Mouse (Mus musculus): Measurements from ENCODE around the gene Pdia3. TPM values are rescaled to one million over a fixed set of nuclear protein-coding genes. Genes with fewer than 3 reads are reported as not detected.
"Not testable (repeated sequence)": the region's sequence is repeated elsewhere in the genome, so short reads cannot be mapped to it uniquely, and the experiment has no call there.

Pdia3 gene
- 540 and 546 TPM in 2 replicates for polyA plus RNA-seq (2014; fragmentation: Nextera tagmentation; extraction: Ambion mirVana)

DNA sequence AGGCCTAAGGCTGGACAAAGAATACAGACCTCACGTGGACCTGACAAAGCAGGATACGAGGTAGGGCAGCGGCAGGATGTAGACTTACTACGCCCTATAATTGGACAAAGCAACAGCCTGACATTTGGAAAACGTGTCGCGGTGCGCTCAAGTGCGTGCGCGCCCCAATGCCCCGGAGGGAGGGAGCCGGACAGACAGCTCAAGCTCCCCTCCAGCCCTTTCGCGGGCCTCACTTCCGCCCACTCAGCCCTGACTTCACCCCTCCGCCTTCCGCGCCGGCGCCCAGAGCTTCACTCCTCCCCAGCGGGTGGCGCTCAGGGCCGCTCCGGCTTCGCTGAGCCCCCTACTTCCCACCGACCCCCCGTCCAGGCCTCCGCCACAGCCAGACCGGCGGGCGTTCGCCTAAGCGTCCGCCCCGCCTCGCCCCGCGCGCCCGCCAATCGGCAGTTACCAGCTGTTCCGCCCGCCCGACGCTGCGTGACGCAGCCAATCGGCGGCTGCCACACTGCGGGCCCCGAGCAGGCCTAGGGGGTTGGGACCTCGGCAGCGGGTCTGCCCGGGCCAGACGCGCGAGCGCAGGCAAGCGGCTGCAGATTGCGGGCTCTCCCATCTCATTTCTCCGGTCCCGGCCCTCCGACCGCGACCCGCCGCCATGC lies at the start of gene Pdia3, which contains the start of gene Catsper2:
Pdia3 (plus strand) TSS at position 389 of the 656 bp plus-strand sequence.
Catsper2 (minus strand) TSS at position 406 of the 656 bp plus-strand sequence.
- H3K9ac ChIP-seq (ENCODE audit: low read length) = peak within 1 kb of the TSS; percentile 100
- DNase-seq (ENCODE audit: low spot score) (peak; percentile 95), ATAC-seq (replicated peaks; ENCODE audit: low FRiP score, low TSS enrichment, low read depth) (peak; percentile 99)
- H3K27me3 ChIP-seq (replicated peaks; ENCODE audit: control insufficient read depth, insufficient read depth, low read length) = no peaks in the 10 kb centered on the region
- H3K27ac ChIP-seq (ENCODE audit: low read depth) = peak within 1 kb of the TSS; percentile 99
- H3K4me1 ChIP-seq (replicated peaks; ENCODE audit: control insufficient read depth, insufficient read depth, low read length) = peaks cover 18% of the 10 kb centered on the region
- under 1% methylated on average over 65 of the region's 68 CpGs for WGBS
- H3K9me3 ChIP-seq (ENCODE audit: control insufficient read depth, low read length) = no peaks in the 10 kb centered on the region
- peak within 1 kb of the TSS; percentile 88 for H3K4me2 ChIP-seq (ENCODE audit: low read length)
- peak within 1 kb of the TSS; percentile 100 for H3K4me3 ChIP-seq (ENCODE audit: low read depth, low read length)
- H3K36me3 ChIP-seq (ENCODE audit: control insufficient read depth, insufficient read depth, low read length) = peaks cover 20% of the 10 kb centered on the region

DNA sequence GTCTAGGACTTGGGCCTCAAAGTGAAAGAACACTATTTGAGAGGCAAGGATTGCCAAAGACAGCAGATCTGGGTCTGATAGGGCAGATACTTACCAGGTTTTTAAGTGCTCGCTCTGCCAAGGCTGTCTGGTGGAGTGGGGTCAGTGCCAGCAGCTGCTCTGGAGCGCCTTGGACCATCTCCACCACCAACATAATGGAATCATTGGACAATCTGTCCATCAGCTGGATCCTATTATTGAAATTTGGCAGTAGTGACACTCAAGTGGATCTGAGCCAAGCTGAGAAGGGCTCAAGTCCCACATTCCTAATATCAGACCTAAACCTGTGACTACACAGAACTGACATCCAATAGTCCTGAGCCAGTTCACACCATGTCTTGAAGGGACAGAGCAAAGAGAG lies 44.7 kb upstream of the Pdia3 start:
- Histone ChIP-seq H3K27me3 (replicated peaks; ENCODE audit: control insufficient read depth, insufficient read depth, low read length) (no peaks in the 10 kb centered on the region), H3K4me1 (replicated peaks; ENCODE audit: control insufficient read depth, insufficient read depth, low read length) (no peaks in the 10 kb centered on the region), H3K9me3 (ENCODE audit: control insufficient read depth, low read length) (no peaks in the 10 kb centered on the region), H3K36me3 (ENCODE audit: control insufficient read depth, insufficient read depth, low read length) (no peaks in the 10 kb centered on the region), H3K27ac (ENCODE audit: low read depth) (no peak overlapping the region), H3K9ac (ENCODE audit: low read length) (no peak overlapping the region), H3K4me3 (ENCODE audit: low read depth, low read length) (no peak overlapping the region), H3K4me2 (ENCODE audit: low read length) (no peak overlapping the region)
- no peak for DNase-seq (ENCODE audit: low spot score)
- ATAC-seq (replicated peaks; ENCODE audit: low FRiP score, low TSS enrichment, low read depth) = no peak
- 87% methylated on average over 2 of the region's 2 CpGs for WGBS

DNA sequence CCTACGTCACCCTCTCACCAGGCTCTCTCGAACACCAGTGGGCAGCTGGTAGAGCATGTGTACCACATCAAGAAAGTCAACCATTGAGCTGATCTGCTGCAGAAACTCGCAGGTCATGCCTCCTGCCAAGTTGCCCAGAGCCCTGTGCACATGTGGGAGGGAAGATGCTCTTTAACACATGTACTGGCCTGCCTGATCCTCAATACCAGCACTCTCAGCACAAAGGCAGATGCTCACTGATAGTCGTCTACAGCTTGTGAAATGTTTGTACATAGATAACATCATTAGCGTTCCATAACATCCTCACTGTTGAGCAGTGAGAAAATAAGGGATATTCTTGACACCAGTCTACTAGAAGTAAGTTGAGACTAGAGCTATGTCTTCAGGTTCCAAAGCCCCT lies 42.7 kb upstream of the Pdia3 start:
- ATAC-seq (replicated peaks; ENCODE audit: low FRiP score, low TSS enrichment, low read depth) (no peak), DNase-seq (ENCODE audit: low spot score) (no peak)
- Histone ChIP-seq H3K9me3 (ENCODE audit: control insufficient read depth, low read length) (no peaks in the 10 kb centered on the region), H3K4me3 (ENCODE audit: low read depth, low read length) (no peak overlapping the region), H3K27me3 (replicated peaks; ENCODE audit: control insufficient read depth, insufficient read depth, low read length) (no peaks in the 10 kb centered on the region), H3K9ac (ENCODE audit: low read length) (no peak overlapping the region), H3K27ac (ENCODE audit: low read depth) (no peak overlapping the region), H3K4me1 (replicated peaks; ENCODE audit: control insufficient read depth, insufficient read depth, low read length) (no peaks in the 10 kb centered on the region), H3K36me3 (ENCODE audit: control insufficient read depth, insufficient read depth, low read length) (no peaks in the 10 kb centered on the region), H3K4me2 (ENCODE audit: low read length) (no peak overlapping the region)
- WGBS = 83% methylated on average over 5 of the region's 5 CpGs

DNA sequence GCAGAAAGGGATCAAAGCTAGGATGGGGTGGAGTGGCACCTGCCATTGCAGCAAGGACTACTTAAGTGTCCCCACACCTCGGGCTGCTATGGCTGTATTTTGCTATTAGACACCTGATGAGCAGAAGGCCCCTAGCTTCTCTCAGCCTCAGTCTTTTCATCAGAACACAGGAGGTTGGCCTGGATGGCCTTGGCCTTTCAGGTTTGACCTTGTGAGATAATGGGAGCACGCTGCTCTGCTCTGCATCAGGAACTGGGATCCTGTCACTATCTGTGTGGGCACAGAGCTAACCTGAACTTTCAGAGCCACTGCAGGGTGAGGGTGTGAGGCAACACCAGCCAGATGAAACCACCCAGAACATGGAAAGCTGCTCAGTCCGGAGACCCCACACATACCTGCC lies 41.3 kb upstream of the Pdia3 start:
- H3K36me3 ChIP-seq (ENCODE audit: control insufficient read depth, insufficient read depth, low read length) = no peaks in the 10 kb centered on the region
- ATAC-seq (replicated peaks; ENCODE audit: low FRiP score, low TSS enrichment, low read depth) (no peak), DNase-seq (ENCODE audit: low spot score) (no peak)
- WGBS = 64% methylated on average over 3 of the region's 3 CpGs
- H3K27ac ChIP-seq (ENCODE audit: low read depth) = no peak overlapping the region
- H3K9ac ChIP-seq (ENCODE audit: low read length) = no peak overlapping the region
- no peak overlapping the region for H3K4me3 ChIP-seq (ENCODE audit: low read depth, low read length)
- no peaks in the 10 kb centered on the region for H3K27me3 ChIP-seq (replicated peaks; ENCODE audit: control insufficient read depth, insufficient read depth, low read length)
- H3K9me3 ChIP-seq (ENCODE audit: control insufficient read depth, low read length) = no peaks in the 10 kb centered on the region
- H3K4me1 ChIP-seq (replicated peaks; ENCODE audit: control insufficient read depth, insufficient read depth, low read length) = no peaks in the 10 kb centered on the region
- no peak overlapping the region for H3K4me2 ChIP-seq (ENCODE audit: low read length)

DNA sequence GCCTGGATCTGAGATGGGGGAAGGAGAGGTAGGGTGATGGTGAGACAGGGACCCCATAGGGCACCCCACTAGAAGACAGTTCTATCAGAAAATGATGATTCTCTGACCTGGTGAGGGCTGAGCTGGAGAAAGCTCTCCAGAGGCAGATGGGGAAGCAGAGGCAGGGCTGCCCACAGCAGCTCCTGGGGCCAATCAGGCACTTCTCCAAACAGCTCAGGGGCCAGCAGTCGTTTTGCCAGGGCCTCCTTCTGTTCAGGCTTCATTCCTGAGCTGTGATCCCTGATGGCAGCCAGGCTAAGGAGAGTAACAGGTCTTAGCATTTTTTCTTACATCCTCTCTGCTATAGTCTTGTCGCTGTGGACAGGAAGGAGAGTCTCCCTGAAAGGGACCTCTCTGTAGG lies 38.8 kb upstream of the Pdia3 start:
- Histone ChIP-seq H3K27me3 (replicated peaks; ENCODE audit: control insufficient read depth, insufficient read depth, low read length) (no peaks in the 10 kb centered on the region), H3K27ac (ENCODE audit: low read depth) (no peak overlapping the region), H3K9ac (ENCODE audit: low read length) (no peak overlapping the region), H3K4me2 (ENCODE audit: low read length) (no peak overlapping the region), H3K36me3 (ENCODE audit: control insufficient read depth, insufficient read depth, low read length) (no peaks in the 10 kb centered on the region), H3K4me1 (replicated peaks; ENCODE audit: control insufficient read depth, insufficient read depth, low read length) (no peaks in the 10 kb centered on the region), H3K4me3 (ENCODE audit: low read depth, low read length) (no peak overlapping the region), H3K9me3 (ENCODE audit: control insufficient read depth, low read length) (no peaks in the 10 kb centered on the region)
- WGBS = 59% methylated on average over 2 of the region's 2 CpGs
- ATAC-seq (replicated peaks; ENCODE audit: low FRiP score, low TSS enrichment, low read depth) (no peak), DNase-seq (ENCODE audit: low spot score) (no peak)

DNA sequence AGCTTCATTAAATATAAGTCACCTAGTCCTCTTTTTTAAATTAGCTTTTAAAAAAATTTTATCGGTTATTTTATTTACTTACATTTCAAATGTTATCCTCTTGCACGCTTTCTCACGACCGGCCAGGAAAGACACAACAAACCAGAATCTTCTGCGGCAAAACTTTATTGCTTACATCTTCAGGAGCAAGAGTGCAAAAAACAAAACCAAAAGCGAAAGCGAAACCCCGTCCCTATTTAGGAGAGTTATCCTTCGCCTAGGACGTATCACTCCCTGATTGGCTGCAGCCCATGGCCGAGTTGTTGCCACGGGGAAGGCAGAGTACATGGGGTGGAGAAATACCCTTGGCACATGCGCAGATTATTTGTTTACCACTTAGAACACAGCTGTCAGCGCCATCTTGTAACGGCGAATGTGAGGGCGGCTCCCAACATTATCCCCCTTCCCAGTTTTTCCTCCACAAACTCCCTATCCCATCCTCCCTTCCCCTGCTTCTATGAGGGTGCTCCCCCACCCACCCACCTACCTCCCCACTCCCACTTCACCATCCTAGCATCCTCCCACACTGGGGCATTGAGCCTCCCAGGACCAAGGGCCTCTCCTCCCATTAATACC lies 26.5 kb upstream of the Pdia3 start, which contains the start of gene Strc:
Strc (minus strand) TSS at position 208 of the 615 bp plus-strand sequence.
- H3K27ac ChIP-seq (ENCODE audit: low read depth); DNase-seq (ENCODE audit: low spot score); H3K9me3 ChIP-seq (ENCODE audit: control insufficient read depth, low read length); ATAC-seq (replicated peaks; ENCODE audit: low FRiP score, low TSS enrichment, low read depth); H3K9ac ChIP-seq (ENCODE audit: low read length); H3K27me3 ChIP-seq (replicated peaks; ENCODE audit: control insufficient read depth, insufficient read depth, low read length); H3K4me2 ChIP-seq (ENCODE audit: low read length); H3K4me3 ChIP-seq (ENCODE audit: low read depth, low read length); H3K4me1 ChIP-seq (replicated peaks; ENCODE audit: control insufficient read depth, insufficient read depth, low read length); H3K36me3 ChIP-seq (ENCODE audit: control insufficient read depth, insufficient read depth, low read length): not testable (repeated sequence)
- WGBS = 95% methylated on average over 15 of the region's 17 CpGs

DNA sequence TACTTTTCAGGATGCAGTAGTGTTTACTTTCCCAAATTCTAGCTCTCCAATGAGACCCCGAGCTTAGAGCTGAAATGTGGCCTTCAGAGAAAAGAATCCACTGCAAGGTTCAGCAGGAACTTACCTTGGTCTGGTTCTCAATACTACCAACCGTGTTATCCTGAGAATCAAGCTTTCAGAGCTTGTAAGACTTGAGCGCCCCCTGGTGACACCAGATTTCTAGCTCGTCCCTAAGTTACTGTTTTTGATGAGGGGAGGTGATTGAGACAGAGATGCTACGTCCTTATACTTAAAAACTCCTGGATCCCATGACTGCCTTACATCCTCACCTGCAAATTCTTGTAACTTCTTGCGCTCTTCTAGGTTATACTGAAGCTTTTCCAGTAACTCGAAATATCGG lies 17.0 kb upstream of the Pdia3 start:
- no peaks in the 10 kb centered on the region for H3K9me3 ChIP-seq (ENCODE audit: control insufficient read depth, low read length)
- H3K4me2 ChIP-seq (ENCODE audit: low read length) = no peak overlapping the region
- ATAC-seq (replicated peaks; ENCODE audit: low FRiP score, low TSS enrichment, low read depth) (no peak), DNase-seq (ENCODE audit: low spot score) (peak; percentile 92)
- no peaks in the 10 kb centered on the region for H3K27me3 ChIP-seq (replicated peaks; ENCODE audit: control insufficient read depth, insufficient read depth, low read length)
- no peaks in the 10 kb centered on the region for H3K36me3 ChIP-seq (ENCODE audit: control insufficient read depth, insufficient read depth, low read length)
- no peak overlapping the region for H3K9ac ChIP-seq (ENCODE audit: low read length)
- no peak overlapping the region for H3K4me3 ChIP-seq (ENCODE audit: low read depth, low read length)
- 15% methylated on average over 8 of the region's 8 CpGs for WGBS
- H3K27ac ChIP-seq (ENCODE audit: low read depth) = no peak overlapping the region
- H3K4me1 ChIP-seq (replicated peaks; ENCODE audit: control insufficient read depth, insufficient read depth, low read length) = no peaks in the 10 kb centered on the region

DNA sequence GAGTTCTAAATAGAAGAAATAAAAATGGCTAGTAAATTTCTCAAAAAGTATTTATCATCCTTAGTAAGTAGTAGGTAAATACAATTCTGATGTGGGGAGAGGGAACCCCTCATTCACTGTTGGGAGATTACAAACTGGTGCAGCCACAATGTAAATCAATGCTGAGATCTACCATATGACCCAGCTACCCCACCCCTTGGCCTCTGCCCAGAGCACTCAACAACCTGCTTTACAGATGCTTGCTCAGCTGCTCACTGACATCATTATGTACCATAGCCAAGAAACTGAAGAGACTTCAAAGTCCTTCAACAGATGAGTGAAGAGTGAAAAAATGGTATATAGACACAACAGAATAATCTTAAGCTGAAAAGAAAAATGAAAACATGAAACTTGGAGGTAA lies 10.3 kb upstream of the Pdia3 start:
- ATAC-seq (replicated peaks; ENCODE audit: low FRiP score, low TSS enrichment, low read depth) (no peak), DNase-seq (ENCODE audit: low spot score) (no peak)
- Histone ChIP-seq H3K9ac (ENCODE audit: low read length) (no peak overlapping the region), H3K4me2 (ENCODE audit: low read length) (no peak overlapping the region), H3K27ac (ENCODE audit: low read depth) (no peak overlapping the region), H3K4me3 (ENCODE audit: low read depth, low read length) (no peak overlapping the region), H3K36me3 (ENCODE audit: control insufficient read depth, insufficient read depth, low read length) (no peaks in the 10 kb centered on the region), H3K27me3 (replicated peaks; ENCODE audit: control insufficient read depth, insufficient read depth, low read length) (no peaks in the 10 kb centered on the region), H3K9me3 (ENCODE audit: control insufficient read depth, low read length) (no peaks in the 10 kb centered on the region), H3K4me1 (replicated peaks; ENCODE audit: control insufficient read depth, insufficient read depth, low read length) (no peaks in the 10 kb centered on the region)

DNA sequence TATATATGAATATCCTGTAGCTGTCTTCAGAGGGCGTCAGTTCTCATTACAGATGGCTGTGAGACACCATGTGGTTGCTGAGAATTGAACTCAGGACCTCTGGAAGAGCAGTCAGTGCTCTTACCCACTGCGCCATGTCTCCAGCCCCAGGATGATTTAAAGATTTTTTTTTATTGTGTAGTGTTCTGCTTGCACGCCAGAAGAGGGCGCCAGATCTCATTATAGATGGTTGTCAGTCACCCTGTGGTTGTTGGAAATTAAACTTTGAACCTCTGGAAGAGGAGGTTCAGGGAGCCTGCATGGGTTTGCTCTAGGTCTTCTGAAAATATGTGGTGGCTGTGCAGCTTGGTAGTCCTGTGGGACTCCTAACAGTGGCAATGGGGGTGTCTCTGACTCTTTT lies 5.4 kb upstream of the Pdia3 start:
- Histone ChIP-seq H3K9me3 (ENCODE audit: control insufficient read depth, low read length) (no peaks in the 10 kb centered on the region), H3K4me1 (replicated peaks; ENCODE audit: control insufficient read depth, insufficient read depth, low read length) (no peaks in the 10 kb centered on the region), H3K9ac (ENCODE audit: low read length) (no peak overlapping the region), H3K4me3 (ENCODE audit: low read depth, low read length) (no peak overlapping the region), H3K4me2 (ENCODE audit: low read length) (no peak overlapping the region), H3K36me3 (ENCODE audit: control insufficient read depth, insufficient read depth, low read length) (no peaks in the 10 kb centered on the region), H3K27ac (ENCODE audit: low read depth) (no peak overlapping the region), H3K27me3 (replicated peaks; ENCODE audit: control insufficient read depth, insufficient read depth, low read length) (no peaks in the 10 kb centered on the region)
- 35% methylated on average over 4 of the region's 4 CpGs for WGBS
- no peak for ATAC-seq (replicated peaks; ENCODE audit: low FRiP score, low TSS enrichment, low read depth)
- no peak for DNase-seq (ENCODE audit: low spot score)
